Mouse (Mus musculus): ENCODE data around the gene Cd40. TPM values are rescaled to one million over a fixed set of nuclear protein-coding genes. Genes with fewer than 3 reads are reported as not detected.

The Cd40 gene
- polyA plus RNA-seq, 1 experiment from 2014 or later: 7.1 TPM

DNA sequence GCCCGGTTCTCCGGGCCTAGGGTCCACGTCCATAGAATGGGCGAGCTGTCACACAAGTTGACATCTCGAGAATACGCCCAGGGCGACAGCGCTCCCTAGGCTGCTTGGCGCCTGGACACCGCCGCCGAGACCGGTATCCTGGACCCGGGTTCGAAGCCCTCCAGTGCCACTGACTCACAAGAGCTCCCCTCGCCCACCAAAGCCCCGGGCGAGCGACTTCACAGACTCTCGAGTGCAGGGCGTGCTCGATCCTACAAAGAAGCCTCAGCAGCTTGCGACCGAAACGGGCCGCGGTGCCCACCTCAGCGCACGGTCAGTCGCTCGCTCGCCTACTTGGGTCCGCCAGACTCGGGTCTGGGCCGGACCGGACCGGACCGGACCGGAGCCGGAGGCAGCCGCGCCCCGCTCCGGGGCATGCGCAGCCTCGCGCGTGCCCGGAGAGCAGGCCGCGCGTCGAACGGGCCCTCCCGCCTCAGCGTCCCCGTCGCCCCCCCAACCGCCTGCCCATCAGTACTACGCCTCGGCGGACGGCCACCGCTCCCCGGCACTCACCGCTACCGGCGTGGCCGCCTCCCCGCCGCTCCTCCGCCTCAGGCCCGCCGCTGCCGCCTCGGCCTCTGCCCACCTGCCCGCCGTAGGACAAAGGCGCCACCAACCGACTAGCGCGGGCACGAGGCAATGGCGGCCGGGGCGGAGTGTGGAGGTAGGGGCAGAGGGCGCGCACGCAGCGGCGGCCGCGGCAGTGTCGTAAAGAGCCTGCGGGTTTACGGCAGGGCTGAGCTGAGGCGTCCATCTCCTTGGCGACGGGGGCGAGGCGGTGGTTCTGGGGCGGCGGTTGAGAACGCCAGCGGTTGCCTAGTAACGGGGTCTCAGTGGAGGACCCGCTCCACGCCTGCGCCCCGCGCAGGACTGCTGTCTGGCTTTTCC, 21.0 kb upstream of the Cd40 start, which contains the start of gene Ncoa5:
Gene Ncoa5, minus strand, starts transcription at position 737 of the 927 bp plus-strand sequence.
- Histone ChIP-seq H3K27ac (peak within 1 kb of the TSS; percentile 77), H3K4me1 (peaks cover 14% of the 10 kb centered on the region; the same call in 1 of the 2 replicates), H3K4me2 (peak within 1 kb of the TSS; percentile 78), H3K4me3 (replicated peaks) (peak within 1 kb of the TSS; percentile 92), H3K36me3 (no peaks in the 10 kb centered on the region), H3K9ac (peak within 1 kb of the TSS; percentile 91), H3K27me3 (replicated peaks) (no peaks in the 10 kb centered on the region), H3K9me3 (no peaks in the 10 kb centered on the region)
- under 1% methylated on average over 100 of the region's 111 CpGs for WGBS
- ATAC-seq (ENCODE audit: insufficient read depth, low FRiP score, low read depth): peak; percentile 94

DNA sequence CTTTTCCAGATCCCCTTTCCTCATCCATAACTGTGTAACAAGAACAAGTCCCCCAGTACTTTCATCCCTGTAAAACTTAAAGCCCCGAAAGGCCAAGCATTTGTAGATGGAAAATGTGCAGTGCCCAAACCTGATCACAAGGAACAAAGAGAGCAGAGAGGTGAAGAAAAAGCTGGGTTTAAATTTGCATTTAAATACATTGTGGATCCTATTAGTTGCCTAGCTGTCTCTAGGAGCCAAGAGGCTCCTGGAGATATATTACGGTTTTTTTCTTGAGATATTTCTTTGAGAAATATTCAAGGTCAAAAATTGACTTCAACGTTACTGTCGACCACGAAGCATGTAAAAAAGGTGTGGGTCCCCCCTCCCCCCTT, 20.4 kb upstream of the Cd40 start:
- Histone ChIP-seq H3K4me3 (replicated peaks) (peak overlapping the region; percentile 92), H3K36me3 (no peaks in the 10 kb centered on the region), H3K9ac (no peak overlapping the region), H3K4me2 (peak overlapping the region; percentile 78), H3K27me3 (replicated peaks) (no peaks in the 10 kb centered on the region), H3K4me1 (peaks cover 14% of the 10 kb centered on the region; the same call in 1 of the 2 replicates), H3K27ac (no peak overlapping the region), H3K9me3 (no peaks in the 10 kb centered on the region)
- 37% methylated on average over 5 of the region's 5 CpGs for WGBS
- peak; percentile 16; the same call in 1 of the 2 replicates for ATAC-seq (ENCODE audit: insufficient read depth, low FRiP score, low read depth)

GRCm38 (mm10) chr2:165037415-165037814, 18.0 kb upstream of the Cd40 start:
- H3K4me1 ChIP-seq: peaks cover 14% of the 10 kb centered on the region; the same call in 1 of the 2 replicates
- H3K9me3 ChIP-seq: no peaks in the 10 kb centered on the region
- no peak for ATAC-seq (ENCODE audit: insufficient read depth, low FRiP score, low read depth)
- 63% methylated on average over 4 of the region's 4 CpGs for WGBS
- H3K27me3 ChIP-seq (replicated peaks): no peaks in the 10 kb centered on the region
- no peak overlapping the region for H3K4me2 ChIP-seq
- H3K36me3 ChIP-seq: no peaks in the 10 kb centered on the region
- H3K27ac ChIP-seq: no peak overlapping the region
- H3K9ac ChIP-seq: no peak overlapping the region
- H3K4me3 ChIP-seq (replicated peaks): no peak overlapping the region

GRCm38 (mm10) chr2:165042126-165042525, 13.3 kb upstream of the Cd40 start:
- Histone ChIP-seq H3K36me3 (no peaks in the 10 kb centered on the region), H3K27me3 (replicated peaks) (no peaks in the 10 kb centered on the region), H3K27ac (no peak overlapping the region), H3K9me3 (no peaks in the 10 kb centered on the region), H3K9ac (no peak overlapping the region), H3K4me2 (no peak overlapping the region), H3K4me3 (replicated peaks) (no peak overlapping the region), H3K4me1 (0 out of 2 replicates have a peak, but pooled peaks cover 4% of the 10 kb centered on the region)
- no peak for ATAC-seq (ENCODE audit: insufficient read depth, low FRiP score, low read depth)
- WGBS: 72% methylated on average over 5 of the region's 5 CpGs

DNA sequence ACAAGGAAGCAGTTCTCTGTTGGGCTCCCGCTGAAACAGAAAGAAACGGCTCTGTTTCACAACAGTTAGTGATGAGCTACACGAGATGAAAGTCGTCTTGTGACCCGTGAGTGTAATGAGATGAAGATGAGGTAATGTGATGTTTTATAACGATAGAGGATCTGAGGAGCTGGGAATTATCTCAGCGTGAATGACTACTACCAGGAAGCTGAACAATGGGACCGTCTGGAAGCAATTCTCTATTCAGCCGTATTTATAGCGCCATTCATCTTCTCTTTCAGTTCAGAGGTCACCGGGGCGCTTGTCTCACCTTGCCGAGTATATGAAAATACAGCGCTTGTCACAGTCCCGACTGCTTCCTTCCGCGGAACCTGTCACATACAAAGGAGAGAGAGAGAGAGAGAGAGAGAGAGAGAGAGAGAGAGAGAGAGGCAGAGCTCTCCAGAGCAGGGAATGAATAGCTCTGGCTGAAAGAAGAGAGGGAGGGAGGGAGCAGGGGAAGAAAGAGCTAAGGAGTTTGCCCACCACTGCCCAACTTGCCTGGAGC, 12.3 kb upstream of the Cd40 start:
- H3K4me2 ChIP-seq: no peak overlapping the region

DNA sequence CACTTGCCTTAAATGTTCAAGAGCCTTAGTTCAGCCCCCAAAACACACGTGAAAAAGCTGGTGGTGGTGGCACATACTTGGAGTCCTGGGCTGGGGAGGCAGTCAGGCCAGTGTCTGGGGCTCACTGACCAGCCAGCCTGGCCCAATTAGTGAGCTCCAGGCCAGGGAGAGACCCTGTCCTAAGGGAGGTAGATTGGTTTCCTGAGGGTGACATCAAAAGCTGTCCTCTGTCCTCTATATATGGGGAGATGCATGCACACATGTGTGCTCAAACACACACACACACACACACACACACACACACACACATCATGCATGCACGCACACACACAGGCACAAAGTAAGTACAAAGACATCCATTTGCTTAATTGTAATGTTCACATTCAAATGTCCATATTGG, 11.7 kb upstream of the Cd40 start:
- no peak for ATAC-seq (ENCODE audit: insufficient read depth, low FRiP score, low read depth)
- 61% methylated on average over 2 of the region's 2 CpGs for WGBS
- H3K36me3 ChIP-seq: no peaks in the 10 kb centered on the region
- H3K9ac ChIP-seq: no peak overlapping the region
- H3K4me1 ChIP-seq: 0 out of 2 replicates have a peak, but pooled peaks cover 4% of the 10 kb centered on the region
- H3K27me3 ChIP-seq (replicated peaks): no peaks in the 10 kb centered on the region
- no peak overlapping the region for H3K4me3 ChIP-seq (replicated peaks)
- H3K27ac ChIP-seq: no peak overlapping the region
- H3K4me2 ChIP-seq: no peak overlapping the region
- no peaks in the 10 kb centered on the region for H3K9me3 ChIP-seq

More for the DNA sequence above, 12.3 kb upstream of the Cd40 start:
- Histone ChIP-seq H3K9me3 (no peaks in the 10 kb centered on the region), H3K9ac (no peak overlapping the region), H3K27ac (no peak overlapping the region), H3K36me3 (no peaks in the 10 kb centered on the region), H3K27me3 (replicated peaks) (no peaks in the 10 kb centered on the region), H3K4me3 (replicated peaks) (no peak overlapping the region), H3K4me1 (0 out of 2 replicates have a peak, but pooled peaks cover 4% of the 10 kb centered on the region)
- WGBS: 17% methylated on average over 17 of the region's 17 CpGs
- no peak for ATAC-seq (ENCODE audit: insufficient read depth, low FRiP score, low read depth)

- no peaks in the 10 kb centered on the region for H3K27me3 ChIP-seq (replicated peaks)
- H3K4me1 ChIP-seq: no peaks in the 10 kb centered on the region
- H3K9ac ChIP-seq: no peak overlapping the region
- WGBS: 65% methylated on average over 5 of the region's 5 CpGs
- H3K27ac ChIP-seq: no peak overlapping the region
- H3K36me3 ChIP-seq: no peaks in the 10 kb centered on the region
- H3K9me3 ChIP-seq: no peaks in the 10 kb centered on the region
- ATAC-seq (ENCODE audit: insufficient read depth, low FRiP score, low read depth): no peak
- no peak overlapping the region for H3K4me2 ChIP-seq
- H3K4me3 ChIP-seq (replicated peaks): no peak overlapping the region
Observed at GRCm38 (mm10) chr2:165049044-165049443, 6.4 kb upstream of the Cd40 start.

- Histone ChIP-seq H3K27me3 (replicated peaks) (no peaks in the 10 kb centered on the region), H3K4me2 (no peak overlapping the region), H3K9me3 (no peaks in the 10 kb centered on the region), H3K4me3 (replicated peaks) (no peak overlapping the region), H3K36me3 (no peaks in the 10 kb centered on the region), H3K27ac (no peak overlapping the region), H3K9ac (no peak overlapping the region), H3K4me1 (peaks cover 10% of the 10 kb centered on the region; the same call in 1 of the 2 replicates)
- ATAC-seq (ENCODE audit: insufficient read depth, low FRiP score, low read depth): no peak
- 69% methylated on average over 18 of the region's 18 CpGs for WGBS
Observed at GRCm38 (mm10) chr2:165050826-165051548, 4.4 kb upstream of the Cd40 start.

- Histone ChIP-seq H3K9ac (no peak overlapping the region), H3K27ac (no peak overlapping the region), H3K4me3 (replicated peaks) (no peak overlapping the region), H3K27me3 (replicated peaks) (0 out of 2 replicates have a peak, but pooled peaks cover 4% of the 10 kb centered on the region), H3K4me2 (no peak overlapping the region), H3K36me3 (no peaks in the 10 kb centered on the region), H3K9me3 (no peaks in the 10 kb centered on the region), H3K4me1 (peaks cover 10% of the 10 kb centered on the region; the same call in 1 of the 2 replicates)
- WGBS: 29% methylated on average over 11 of the region's 11 CpGs
- no peak for ATAC-seq (ENCODE audit: insufficient read depth, low FRiP score, low read depth)
Observed at GRCm38 (mm10) chr2:165051566-165051965, 3.9 kb upstream of the Cd40 start.

GRCm38 (mm10) chr2:165055905-165056304, 478 bp downstream of the Cd40 start:
- H3K36me3 ChIP-seq: no peaks in the 10 kb centered on the region
- no peak; the same call in 1 of the 2 replicates for ATAC-seq (ENCODE audit: insufficient read depth, low FRiP score, low read depth)
- peaks cover 10% of the 10 kb centered on the region; the same call in 1 of the 2 replicates for H3K4me1 ChIP-seq

DNA sequence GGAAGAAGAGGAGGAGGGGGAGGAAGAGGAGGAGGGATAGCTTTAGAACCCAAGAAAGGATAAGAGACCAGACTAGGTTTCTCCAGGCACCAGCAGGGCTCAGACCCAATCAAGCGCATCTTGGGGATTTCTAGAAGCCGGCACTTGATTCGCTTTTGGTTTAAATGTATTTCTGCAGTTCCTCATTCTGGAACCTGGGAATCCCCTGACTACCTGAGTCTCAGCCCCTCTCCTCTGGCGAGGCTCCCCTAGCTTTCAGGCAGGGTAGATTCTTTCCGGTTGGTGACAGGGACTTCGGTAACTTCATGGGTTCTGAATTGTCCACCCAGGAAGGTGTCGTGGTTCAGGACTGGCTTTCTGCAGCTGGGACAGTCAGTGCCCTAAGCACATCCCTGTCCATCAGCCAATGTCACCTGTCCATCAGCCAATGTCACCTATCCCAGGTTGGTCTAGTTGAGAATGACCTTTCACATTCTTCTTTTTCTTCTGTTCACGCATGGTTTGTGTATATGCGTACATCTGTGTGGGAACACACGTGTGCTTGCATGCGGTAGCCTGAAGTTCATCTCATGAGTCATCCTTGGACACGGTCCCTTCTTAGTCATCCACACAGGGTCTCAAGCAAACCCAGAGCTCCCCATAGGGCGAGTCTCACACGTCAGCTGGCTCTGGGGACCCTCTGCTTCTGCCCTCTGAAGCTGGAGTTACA, 1.1 kb downstream of the Cd40 start:
- Histone ChIP-seq H3K36me3 (no peaks in the 10 kb centered on the region), H3K9me3 (no peaks in the 10 kb centered on the region), H3K4me1 (peaks cover 10% of the 10 kb centered on the region; the same call in 1 of the 2 replicates), H3K9ac (no peak overlapping the region), H3K27me3 (replicated peaks) (0 out of 2 replicates have a peak, but pooled peaks cover 7% of the 10 kb centered on the region), H3K4me3 (replicated peaks) (peak overlapping the region; percentile 37), H3K27ac (no peak overlapping the region), H3K4me2 (peak overlapping the region; percentile 54)
- ATAC-seq (ENCODE audit: insufficient read depth, low FRiP score, low read depth): no peak
- WGBS: 76% methylated on average over 14 of the region's 14 CpGs

More at GRCm38 (mm10) chr2:165055905-165056304, 478 bp downstream of the Cd40 start:
- WGBS: 3% methylated on average over 7 of the region's 7 CpGs
- Histone ChIP-seq H3K4me3 (replicated peaks) (peak overlapping the region; percentile 37), H3K27ac (no peak overlapping the region), H3K4me2 (peak overlapping the region; percentile 54), H3K9me3 (no peaks in the 10 kb centered on the region), H3K27me3 (replicated peaks) (0 out of 2 replicates have a peak, but pooled peaks cover 7% of the 10 kb centered on the region), H3K9ac (no peak overlapping the region)
